Mouse (Mus musculus) brown adipose tissue, adult 24 weeks (tissue): ENCODE results near the gene Mrgprb2. TPM values are rescaled to one million over a fixed set of nuclear protein-coding genes. Genes with fewer than 3 reads are reported as not detected.

Experiments
- H3K27ac ChIP-seq: fragments of 200-500 bp; replicated peaks from 2 replicates; pipeline ENCODE4 v1.5.1; 2012; ENCODE audit warnings: low read depth, mild to moderate bottlenecking, low read length
- H3K4me1 ChIP-seq: fragments of 200-500 bp; 2 replicates; pipeline ENCODE4 v1.6.1; 2012; ENCODE audit warnings: low read length, mixed read lengths; ENCODE audit not compliant: control insufficient read depth, insufficient read depth, insufficient read length
- H3K4me3 ChIP-seq: fragments of 200-500 bp; 2 replicates; pipeline ENCODE4 v1.5.1; 2012; ENCODE audit warnings: low read depth, mild to moderate bottlenecking, low read length, moderate library complexity; ENCODE audit not compliant: insufficient read depth
- polyA plus RNA-seq: library from polyadenylated mRNA; stranded (reverse); fragments of >200 nt; gene quantifications from 2 replicates; pipeline ENCODE4 v1.2.4, GENCODE M21; 2012; ENCODE audit not compliant: missing spikeins, insufficient read depth, insufficient read length

Mrgprb2 gene
- not detected in 2 replicates for polyA plus RNA-seq

DNA sequence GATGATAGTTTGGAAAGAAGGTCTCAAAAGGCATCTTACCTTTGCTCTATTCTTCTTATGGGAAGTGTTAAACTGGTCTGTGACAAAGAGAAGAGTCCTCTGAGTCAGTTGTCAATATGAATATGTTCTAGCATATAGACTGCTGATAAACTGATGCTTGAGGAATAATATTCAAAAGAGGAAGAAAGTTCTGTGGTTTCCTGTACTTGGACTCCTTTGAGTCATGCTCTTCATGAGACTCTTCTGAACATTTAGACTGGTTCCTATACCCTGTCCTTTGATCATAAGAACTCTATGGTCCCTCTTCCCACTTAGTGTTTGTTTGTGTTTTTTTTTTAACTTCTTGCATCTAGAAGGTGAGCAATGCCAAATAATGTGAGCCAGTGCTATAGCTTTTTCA, at the start of gene Mrgprb2:
Gene Mrgprb2 (minus strand): TSS at position 101 of the 400 bp plus-strand sequence.
- Histone ChIP-seq H3K4me3 (no peak within 1 kb of the TSS), H3K4me1 (no peaks in the 10 kb centered on the region)

More for the DNA sequence above, at the start of gene Mrgprb2:
- no peak within 1 kb of the TSS for H3K27ac ChIP-seq

Other genes starting within 250 kb of the Mrgprb2 start
- gene Mrgprb8, start 169.6 kb downstream of the Mrgprb2 start, polyA plus RNA-seq, result not detected in 2 replicates
- gene Mrgprb1, start 101.7 kb downstream of the Mrgprb2 start, polyA plus RNA-seq, result 1.6 and 1.7 TPM in 2 replicates
- gene Mrgprx2, start 58.8 kb downstream of the Mrgprb2 start, polyA plus RNA-seq, result not detected in 2 replicates
- gene Mrgprb3, start 85.7 kb upstream of the Mrgprb2 start, polyA plus RNA-seq, result not detected in 2 replicates
- gene Zdhhc13, start 230.9 kb upstream of the Mrgprb2 start, polyA plus RNA-seq, result 2.8 and 3.1 TPM in 2 replicates